Mouse (Mus musculus): Measurements from ENCODE around the gene Nectin1.

- TF ChIP-seq EP300 (IDR thresholded peaks at IDR 0.05; ENCODE audit: low read length) (no peak), RCOR1 (conservative IDR thresholded peaks at IDR 0.05; ENCODE audit: low read depth, low read length) (no peak), MYC (IDR thresholded peaks at IDR 0.05; ENCODE audit: low read depth, low read length) (no peak), E2F4 (IDR thresholded peaks at IDR 0.05; ENCODE audit: insufficient replicate concordance, low read depth, low read length) (no peak), NRF1 (IDR thresholded peaks at IDR 0.05; ENCODE audit: low read depth, low read length) (no peak), ZMIZ1 (IDR thresholded peaks at IDR 0.05; ENCODE audit: low read depth, low read length) (no peak), ETS1 (conservative IDR thresholded peaks at IDR 0.05; ENCODE audit: low read depth, low read length) (no peak)
Measured at GRCm38 (mm10) chr9:43828960-43829359, 85.2 kb downstream of the Nectin1 start.
